Mouse (Mus musculus) inflammation-experienced regulatory T-cells, adult 16 weeks (primary cell): Measurements from ENCODE around the gene Hs3st6. TPM values are rescaled to one million over a fixed set of nuclear protein-coding genes. Genes with fewer than 3 reads are reported as not detected.

ENCODE experiments used
- polyA plus RNA-seq: library from polyadenylated mRNA; unstranded; fragments of 100-300 nt; shearing (Covaris generic); gene quantifications from one replicate; pipeline ENCODE4 v1.2.1, GENCODE M21; 2017

Hs3st6 gene
- not detected for polyA plus RNA-seq

DNA sequence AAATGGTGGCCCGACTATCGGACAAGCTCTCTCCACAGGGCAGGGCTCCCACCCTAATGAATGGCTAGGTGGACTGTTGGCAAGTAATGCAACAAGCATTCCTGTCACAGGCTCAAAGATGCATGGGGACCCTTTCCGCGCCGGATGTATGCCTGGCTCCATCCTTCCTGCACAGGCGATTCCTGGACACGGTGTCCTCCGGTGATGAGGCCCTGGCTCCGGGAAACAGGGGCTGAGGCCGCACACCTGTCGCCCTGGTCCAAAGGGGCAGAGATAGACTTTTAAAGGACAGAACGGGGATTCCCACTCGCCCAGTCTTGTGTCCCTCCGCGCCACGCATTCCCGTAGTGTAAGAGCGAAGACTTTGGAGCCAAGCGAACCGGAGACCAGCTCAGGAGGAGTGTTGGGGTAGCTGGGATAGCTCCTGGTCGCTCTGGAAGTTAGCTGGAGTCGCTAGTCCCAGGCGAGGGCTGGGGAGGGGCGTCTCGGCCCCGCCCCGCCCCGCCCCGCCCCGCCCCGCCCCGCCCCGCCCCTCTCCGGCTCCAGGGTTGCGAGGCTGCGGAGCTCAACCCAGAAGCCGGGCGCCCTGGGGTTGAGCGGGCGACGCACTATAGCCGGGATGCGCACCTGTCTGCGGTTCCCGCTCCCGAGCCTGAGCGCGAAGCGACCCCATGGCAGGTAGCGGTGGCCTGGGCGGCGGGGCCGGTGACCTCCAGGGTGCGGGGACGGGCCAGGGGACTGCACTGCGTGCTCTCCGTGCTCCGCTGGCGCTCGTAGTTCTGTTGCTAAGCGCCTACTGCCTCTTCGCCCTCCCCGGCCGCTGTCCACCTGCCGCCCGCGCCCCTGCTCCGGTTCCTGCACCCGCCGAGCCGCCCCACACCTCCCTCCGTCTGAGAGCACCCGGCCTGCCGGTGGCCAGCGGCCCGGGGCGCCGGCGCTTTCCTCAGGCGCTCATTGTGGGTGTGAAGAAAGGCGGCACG, at the start of gene Hs3st6:
TSS of gene Hs3st6 (plus strand) at position 574 of the 980 bp plus-strand sequence.

DNA sequence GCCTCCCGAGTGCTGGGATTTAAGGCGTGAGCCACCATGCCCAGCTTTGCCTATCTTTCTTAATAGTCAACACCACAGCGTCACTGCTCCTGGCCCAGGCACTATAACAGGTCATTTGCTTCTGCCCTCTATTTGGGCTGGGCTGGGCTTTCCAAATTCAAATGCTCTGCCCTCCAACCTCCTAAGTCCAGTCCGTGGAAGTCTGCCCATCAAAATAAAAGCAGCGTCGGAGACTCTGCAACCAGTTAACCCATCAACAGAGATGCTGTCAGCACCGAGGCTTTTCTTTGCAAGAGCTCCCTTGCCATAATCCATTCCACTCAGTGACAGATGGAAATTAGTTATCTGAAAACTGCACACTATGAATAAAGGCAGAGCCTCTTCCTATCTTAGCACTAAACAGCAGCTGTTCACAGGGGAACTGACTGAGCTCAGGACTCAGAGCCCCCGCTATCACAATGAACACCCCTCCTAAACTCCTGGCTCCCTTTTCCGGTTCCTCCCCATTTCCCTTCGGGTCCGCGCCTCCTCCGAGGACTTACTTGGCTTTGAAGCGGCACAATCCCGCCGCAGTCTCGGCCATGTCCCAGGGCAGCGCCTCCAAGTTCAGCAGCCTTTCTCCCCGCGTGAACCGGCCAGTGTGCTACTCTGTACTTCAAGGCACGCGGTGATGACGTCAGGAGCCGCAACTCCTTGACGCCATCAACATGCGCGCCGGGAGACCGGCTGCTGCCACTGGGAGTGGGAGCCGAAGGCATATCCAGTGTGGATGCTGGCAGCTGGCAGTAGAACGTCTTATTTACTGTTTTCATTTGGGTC, 45.6 kb upstream of the Hs3st6 start, which contains the start of gene Tbl3:
TSS of gene Tbl3 (minus strand) at position 679 of the 819 bp plus-strand sequence.

DNA sequence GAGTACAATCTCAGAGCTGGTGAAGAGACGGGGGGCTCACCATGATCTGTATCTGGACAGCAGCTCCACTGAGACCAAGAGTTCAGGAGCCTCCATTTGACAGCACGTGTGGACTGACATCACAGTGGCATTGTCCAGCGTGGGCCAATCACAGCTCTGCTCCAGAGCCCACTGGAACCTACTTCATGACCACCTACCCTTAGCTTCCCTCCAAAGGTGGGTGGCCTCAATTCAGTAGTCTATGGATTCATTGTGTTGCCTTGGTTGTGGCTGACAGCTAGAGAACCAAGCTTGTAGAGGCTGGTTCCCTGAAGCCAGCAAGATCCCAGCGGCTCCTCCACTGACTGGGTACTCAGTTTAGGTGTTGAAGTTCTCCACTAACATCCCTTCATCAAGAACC, 34.8 kb upstream of the Hs3st6 start, which contains the start of the genes Rnf151 and Rps2:
TSS of gene Rnf151 (minus strand) at position 121 of the 400 bp plus-strand sequence.
TSS of gene Rps2 (plus strand) at position 174 of the 400 bp plus-strand sequence.

DNA sequence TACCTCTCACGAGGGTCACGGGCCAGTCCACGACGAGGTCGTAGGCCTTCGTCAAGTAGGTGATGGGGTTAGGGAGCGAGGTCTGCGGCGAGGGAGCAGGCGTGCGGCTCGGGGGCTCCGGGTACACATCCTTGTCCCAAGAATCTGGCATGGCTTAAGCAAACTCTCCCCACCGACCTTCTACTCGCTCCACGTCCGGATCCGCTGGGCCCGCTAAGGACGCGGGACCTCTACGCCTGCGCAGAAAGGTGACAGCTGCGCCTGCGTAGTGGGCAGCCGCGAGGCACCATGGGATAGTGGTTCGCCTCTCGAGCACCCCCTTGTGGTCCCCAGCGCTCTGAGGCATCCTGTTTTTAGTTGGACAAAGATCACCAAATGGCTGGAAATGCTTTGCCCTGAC, 28.6 kb upstream of the Hs3st6 start, which contains the start of gene Ndufb10:
TSS of gene Ndufb10 (minus strand) at position 295 of the 400 bp plus-strand sequence.

DNA sequence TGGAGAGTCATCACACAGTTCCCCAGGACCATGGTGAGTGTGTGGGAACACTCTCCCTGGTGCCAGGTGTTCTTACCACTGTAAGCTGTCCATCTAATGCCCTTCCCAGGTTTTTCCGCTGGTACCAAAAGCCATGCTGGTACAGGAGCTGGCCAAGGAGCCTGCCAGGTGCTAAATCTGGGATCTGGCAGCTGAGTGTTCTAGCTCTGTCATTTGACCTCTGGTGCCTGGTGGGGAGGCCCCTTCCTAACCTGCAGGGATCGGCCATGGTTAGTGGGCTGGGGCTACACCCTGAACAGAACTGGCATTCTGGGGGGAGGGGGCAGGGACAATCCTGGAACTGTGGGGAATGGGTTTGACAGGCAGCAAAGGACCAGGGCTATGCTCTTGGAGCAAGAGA, 25.2 kb upstream of the Hs3st6 start, which contains the start of gene Rpl3l:
TSS of gene Rpl3l (plus strand) at position 203 of the 400 bp plus-strand sequence.

DNA sequence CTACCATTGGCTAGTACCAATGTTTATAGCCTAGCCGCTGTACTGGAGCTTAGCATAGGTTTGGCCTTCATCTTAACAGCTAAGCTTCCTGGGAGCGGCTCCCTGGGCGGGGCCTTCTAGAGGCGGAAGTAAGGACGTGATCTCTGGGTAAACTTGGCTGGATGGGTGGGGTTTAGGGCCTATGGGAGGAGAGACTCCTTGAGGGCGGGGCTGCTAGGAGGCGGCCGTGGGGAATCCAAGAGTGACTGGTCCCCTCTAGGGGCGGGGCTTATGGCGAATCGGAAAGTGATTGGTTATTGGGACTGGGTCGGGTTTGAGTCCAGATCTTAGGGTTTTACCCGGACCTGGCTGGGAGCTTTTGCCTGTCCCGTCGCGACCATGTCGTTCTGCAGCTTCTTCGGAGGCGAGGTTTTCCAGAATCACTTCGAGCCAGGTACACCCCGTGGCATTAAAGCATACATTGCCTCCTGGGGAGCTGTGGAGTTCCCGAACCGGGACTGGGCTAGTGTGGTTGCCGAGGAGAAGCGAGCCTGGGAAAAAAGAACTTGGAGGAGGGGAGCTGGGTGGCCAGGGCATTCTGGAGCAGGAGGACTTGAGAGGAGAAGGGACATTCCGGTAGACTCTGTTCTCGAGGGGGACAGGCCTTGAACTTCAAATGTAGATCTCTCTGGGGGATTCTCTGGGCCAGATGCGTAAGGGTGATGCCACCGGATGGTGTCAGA, 16.3 kb upstream of the Hs3st6 start, which contains the start of gene Msrb1:
TSS of gene Msrb1 (plus strand) at position 313 of the 722 bp plus-strand sequence.

DNA sequence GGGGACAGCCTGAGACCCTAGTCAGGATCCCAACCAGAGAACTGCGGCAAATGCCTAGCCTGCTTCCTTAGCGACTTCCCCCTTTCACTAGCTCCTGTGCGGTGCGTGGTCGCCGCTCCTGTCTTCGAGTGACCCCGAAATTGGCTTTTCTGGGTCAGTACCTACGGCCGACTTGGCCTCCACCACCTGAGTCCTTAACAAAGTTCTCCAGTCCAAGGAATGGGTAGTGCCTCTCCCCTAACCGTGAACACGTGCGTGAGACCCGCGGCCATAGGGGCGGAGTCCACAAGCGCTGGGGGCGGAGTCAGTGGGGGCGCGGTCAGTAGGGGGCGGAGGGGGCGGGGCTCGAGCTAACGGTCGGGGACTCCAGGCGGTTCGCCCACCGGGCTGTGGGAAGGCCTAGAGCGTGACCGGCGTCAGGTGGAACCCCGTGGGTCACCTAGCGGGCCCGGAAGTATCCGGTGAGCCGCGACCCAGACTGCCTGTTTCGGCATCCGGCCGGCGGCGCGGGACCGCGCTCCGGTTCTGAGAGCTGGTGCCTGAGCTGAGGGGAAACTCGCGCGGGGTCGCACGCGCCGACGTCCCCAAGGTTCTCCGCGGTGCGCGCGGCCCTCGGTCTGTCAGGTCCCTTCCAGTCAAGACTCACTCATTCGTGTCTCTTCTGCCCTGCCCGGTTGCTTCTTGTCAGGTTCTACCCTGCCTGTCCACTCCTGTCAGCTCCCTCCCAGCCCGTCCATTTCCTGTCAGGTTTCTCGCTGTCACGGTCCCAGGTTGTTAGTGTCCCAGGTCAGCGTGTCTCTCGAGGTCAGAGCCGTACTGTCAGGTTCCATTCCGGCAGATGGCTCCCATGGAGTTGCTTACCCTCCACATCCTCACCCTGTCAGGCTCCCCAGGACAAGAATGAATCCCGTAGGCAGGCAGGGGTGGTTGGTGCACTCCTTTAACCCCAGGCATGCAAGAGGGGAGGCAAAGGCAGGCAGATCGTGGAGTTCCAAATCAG, 51.5 kb downstream of the Hs3st6 start, which contains the start of gene Meiob:
TSS of gene Meiob (plus strand) at position 338 of the 1,000 bp plus-strand sequence.

Other genes starting within 250 kb of the Hs3st6 start
- gene Traf7, start 225.1 kb upstream of the Hs3st6 start, polyA plus RNA-seq: 103 TPM
- 13.7 TPM for gene Rab26, start 218.8 kb upstream of the Hs3st6 start, polyA plus RNA-seq
- 18.5 TPM for gene Pkd1, start 203.2 kb upstream of the Hs3st6 start, polyA plus RNA-seq
- gene Tsc2, start 120.4 kb upstream of the Hs3st6 start, polyA plus RNA-seq: 55.0 TPM
- 7.6 TPM for gene Nthl1, start 120.3 kb upstream of the Hs3st6 start, polyA plus RNA-seq
- not detected for gene Slc9a3r2, start 102.7 kb upstream of the Hs3st6 start, polyA plus RNA-seq
- gene Npw, start 94.5 kb upstream of the Hs3st6 start, polyA plus RNA-seq: not detected
- gene Zfp598, start 83.3 kb upstream of the Hs3st6 start, polyA plus RNA-seq: 3.2 TPM
- 0.68 TPM for gene Syngr3, start 63.0 kb upstream of the Hs3st6 start, polyA plus RNA-seq
- 12.2 TPM for gene Gfer, start 56.8 kb upstream of the Hs3st6 start, polyA plus RNA-seq
- 3.8 TPM for gene Noxo1, start 56.8 kb upstream of the Hs3st6 start, polyA plus RNA-seq
- gene Tbl3, start 45.3 kb upstream of the Hs3st6 start, polyA plus RNA-seq: 67.3 TPM
- not detected for gene Rnf151, start 34.9 kb upstream of the Hs3st6 start, polyA plus RNA-seq
- gene Rps2, start 34.9 kb upstream of the Hs3st6 start, polyA plus RNA-seq: 723 TPM
- gene Ndufb10, start 28.5 kb upstream of the Hs3st6 start, polyA plus RNA-seq: 245 TPM
- gene Rpl3l, start 25.2 kb upstream of the Hs3st6 start, polyA plus RNA-seq: not detected
- 12.1 TPM for gene Msrb1, start 16.3 kb upstream of the Hs3st6 start, polyA plus RNA-seq
- gene Meiob, start 51.3 kb downstream of the Hs3st6 start, polyA plus RNA-seq: not detected
- 43.8 TPM for gene Hagh, start 87.2 kb downstream of the Hs3st6 start, polyA plus RNA-seq
- 3.7 TPM for gene Fahd1, start 97.4 kb downstream of the Hs3st6 start, polyA plus RNA-seq
- gene Igfals, start 113.0 kb downstream of the Hs3st6 start, polyA plus RNA-seq: not detected
- gene Nubp2, start 133.4 kb downstream of the Hs3st6 start, polyA plus RNA-seq: 118 TPM
- 64.4 TPM for gene Spsb3, start 133.7 kb downstream of the Hs3st6 start, polyA plus RNA-seq
- 62.4 TPM for gene Eme2, start 142.1 kb downstream of the Hs3st6 start, polyA plus RNA-seq
- gene Mrps34, start 142.1 kb downstream of the Hs3st6 start, polyA plus RNA-seq: 54.0 TPM
- 69.0 TPM for gene Nme3, start 143.5 kb downstream of the Hs3st6 start, polyA plus RNA-seq
- 67.7 TPM for gene Mapk8ip3, start 184.0 kb downstream of the Hs3st6 start, polyA plus RNA-seq
- gene Jpt2, start 207.7 kb downstream of the Hs3st6 start, polyA plus RNA-seq: 37.8 TPM